Mouse (Mus musculus) cerebellum, adult 2 months (tissue): ENCODE measurements around the gene 6030408B16Rik. TPM values are rescaled to one million over a fixed set of nuclear protein-coding genes. Genes with fewer than 3 reads are reported as not detected.

Source experiments
- DNase-seq, 2 experiments: peaks; one replicate each; pipeline ENCODE4 v3.0.0; 2021
- H3K27ac ChIP-seq: fragments of 200-500 bp; 2 replicates; pipeline ENCODE4 v1.5.1; 2012; ENCODE audit warnings: low read length, control low read depth, inconsistent platforms; ENCODE audit not compliant: insufficient read depth
- H3K27me3 ChIP-seq: fragments of 200-500 bp; 2 replicates; pipeline ENCODE4 v1.6.1; 2012; ENCODE audit warnings: inconsistent platforms, mild to moderate bottlenecking, low read length, moderate library complexity; ENCODE audit not compliant: control insufficient read depth, insufficient read depth
- H3K4me1 ChIP-seq: fragments of 200-500 bp; 2 replicates; pipeline ENCODE4 v1.6.1; 2011; ENCODE audit warnings: low read length; ENCODE audit not compliant: control insufficient read depth, insufficient read depth
- H3K4me3 ChIP-seq: fragments of 200-500 bp; replicated peaks from 2 replicates; pipeline ENCODE3; 2011; ENCODE audit warnings: mild to moderate bottlenecking, low read depth, low read length, control low read depth; ENCODE audit not compliant: insufficient read depth
- CTCF ChIP-seq: fragments of 200-500 bp; IDR thresholded peaks from 2 replicates; pipeline ENCODE4 v1.5.1; 2011; ENCODE audit warnings: low read depth, mild to moderate bottlenecking, control low read depth, low read length, moderate library complexity, borderline replicate concordance; ENCODE audit not compliant: insufficient read depth
- POLR2A ChIP-seq: fragments of 200-500 bp; IDR thresholded peaks from 2 replicates; pipeline ENCODE4 v1.6.1; 2011; ENCODE audit warnings: low read length, control low read depth, borderline replicate concordance; ENCODE audit not compliant: insufficient read depth
- WGBS: fragments of 180-500 bp; shearing (Covaris S2); methylation state at CpG from one replicate; pipeline ENCODE4 v1.1.7; 2018; 5-methylcytosine and 5-hydroxymethylcytosine counted together
- polyA plus RNA-seq: library from polyadenylated mRNA; depleted of rRNA; stranded (reverse); fragments of >200 nt; gene quantifications from 2 replicates; pipeline ENCODE4 v1.2.3, GENCODE M21; 2012

The 6030408B16Rik gene
- polyA plus RNA-seq, 1 experiment, result 0.15 TPM

GRCm38 (mm10) chr15:101297988-101298387 is 5.0 kb downstream of the 6030408B16Rik start:
- no peak for DNase-seq
- H3K4me1 ChIP-seq, result no peaks in the 10 kb centered on the region
- no peaks in the 10 kb centered on the region for H3K27me3 ChIP-seq
- H3K4me3 ChIP-seq, result no peak overlapping the region
- WGBS, result 22% methylated on average over 7 of the region's 7 CpGs
- H3K27ac ChIP-seq, result no peak overlapping the region
- TF ChIP-seq CTCF, result no peak
- TF ChIP-seq POLR2A, result no peak

DNA sequence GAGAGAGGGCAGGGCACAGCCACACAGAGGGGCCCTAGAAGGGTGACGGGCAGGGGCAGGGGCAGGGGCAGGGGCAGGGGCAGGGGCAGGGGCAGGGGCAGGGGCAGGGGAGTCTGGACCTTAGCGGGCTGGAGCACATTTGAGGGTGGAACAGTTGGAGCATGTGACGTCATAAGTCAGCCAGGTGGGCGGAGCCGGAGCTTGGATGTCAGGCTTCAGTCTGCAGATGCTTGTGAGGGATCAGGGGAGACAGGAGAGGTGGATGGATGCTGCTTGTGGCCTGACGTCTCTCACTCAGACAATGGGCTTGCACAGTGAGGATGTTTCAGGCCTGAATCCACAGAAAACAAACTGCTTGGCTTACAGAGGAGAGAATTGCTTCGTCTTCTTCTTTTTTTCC is 5.5 kb downstream of the 6030408B16Rik start:
- DNase-seq, result no peak
- H3K27me3 ChIP-seq, result no peaks in the 10 kb centered on the region
- WGBS, result 19% methylated on average over 7 of the region's 7 CpGs
- TF ChIP-seq CTCF, result no peak
- no peak for TF ChIP-seq POLR2A
- no peak overlapping the region for H3K4me3 ChIP-seq
- H3K4me1 ChIP-seq, result no peaks in the 10 kb centered on the region
- H3K27ac ChIP-seq, result no peak overlapping the region

GRCm38 (mm10) chr15:101299480-101299960 is 6.5 kb downstream of the 6030408B16Rik start:
- H3K4me3 ChIP-seq, result no peak overlapping the region
- TF ChIP-seq CTCF (no peak), POLR2A (no peak)
- DNase-seq, result no peak
- no peaks in the 10 kb centered on the region for H3K27me3 ChIP-seq
- 81% methylated on average over 14 of the region's 14 CpGs for WGBS
- H3K27ac ChIP-seq, result no peak overlapping the region
- H3K4me1 ChIP-seq, result no peaks in the 10 kb centered on the region

GRCm38 (mm10) chr15:101300128-101300527 is 7.1 kb downstream of the 6030408B16Rik start:
- no peak for DNase-seq
- H3K4me1 ChIP-seq, result no peaks in the 10 kb centered on the region
- WGBS, result 83% methylated on average over 6 of the region's 6 CpGs
- no peak overlapping the region for H3K27ac ChIP-seq
- H3K4me3 ChIP-seq, result no peak overlapping the region
- no peaks in the 10 kb centered on the region for H3K27me3 ChIP-seq
- no peak for TF ChIP-seq POLR2A
- TF ChIP-seq CTCF, result no peak

DNA sequence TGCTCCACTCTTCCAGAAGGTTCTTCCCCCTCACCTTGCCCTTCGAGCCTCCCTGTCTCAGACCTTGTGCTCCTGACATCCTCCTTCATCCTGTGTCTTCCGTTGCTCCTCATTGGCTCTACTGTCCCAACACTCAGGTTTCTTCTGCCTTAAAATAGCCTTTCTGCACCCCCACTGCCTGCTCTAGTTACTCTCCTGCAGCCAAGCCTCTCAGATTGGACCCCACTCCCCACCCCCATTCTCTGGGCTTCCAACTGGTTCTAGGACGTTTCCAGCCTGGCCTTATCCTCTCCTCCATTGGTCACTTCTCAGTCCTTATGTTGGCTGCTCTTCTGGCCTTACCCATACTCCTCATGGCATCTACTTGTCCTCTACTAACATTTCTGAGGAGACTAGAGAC is 9.2 kb downstream of the 6030408B16Rik start:
- 78% methylated on average over 3 of the region's 3 CpGs for WGBS
- TF ChIP-seq CTCF, result no peak
- no peak for TF ChIP-seq POLR2A
- H3K4me1 ChIP-seq, result no peaks in the 10 kb centered on the region
- no peak overlapping the region for H3K27ac ChIP-seq
- H3K4me3 ChIP-seq, result no peak overlapping the region
- DNase-seq, result no peak
- no peaks in the 10 kb centered on the region for H3K27me3 ChIP-seq

- no peak for TF ChIP-seq CTCF
- no peak for TF ChIP-seq POLR2A
These were observed 10.8 kb downstream of the 6030408B16Rik start for GRCm38 (mm10) chr15:101303830-101304229.

DNA sequence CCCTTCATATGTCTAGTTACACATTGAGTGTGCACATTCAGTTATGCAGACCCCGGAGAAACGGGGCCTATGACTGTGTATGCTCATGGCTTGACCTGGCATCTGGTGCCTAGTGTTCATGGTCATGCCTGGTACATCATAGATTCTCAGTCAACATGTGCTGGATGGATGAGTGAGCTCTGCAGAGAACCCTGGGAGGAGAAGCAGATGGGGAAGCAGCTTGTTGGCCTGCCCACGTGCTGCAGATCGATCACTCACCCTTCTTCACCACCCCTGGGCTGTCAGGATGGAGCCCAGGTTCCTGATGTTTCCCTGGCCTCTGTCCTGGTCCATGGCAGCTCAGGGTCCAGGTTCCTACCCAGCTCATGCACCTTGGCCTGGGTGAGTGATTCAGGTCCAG is 13.4 kb downstream of the 6030408B16Rik start:
- H3K27ac ChIP-seq, result no peak overlapping the region
- TF ChIP-seq POLR2A (no peak), CTCF (no peak)
- no peaks in the 10 kb centered on the region for H3K4me1 ChIP-seq
- H3K27me3 ChIP-seq, result no peaks in the 10 kb centered on the region
- 55% methylated on average over 4 of the region's 4 CpGs for WGBS
- no peak for DNase-seq
- no peak overlapping the region for H3K4me3 ChIP-seq

More at GRCm38 (mm10) chr15:101303830-101304229, 10.8 kb downstream of the 6030408B16Rik start:
- Histone ChIP-seq H3K27me3 (no peaks in the 10 kb centered on the region), H3K27ac (no peak overlapping the region), H3K4me3 (no peak overlapping the region), H3K4me1 (no peaks in the 10 kb centered on the region)
- no peak for DNase-seq
- WGBS, result 87% methylated on average over 4 of the region's 4 CpGs

- TF ChIP-seq CTCF (no peak), POLR2A (no peak)
- Histone ChIP-seq H3K4me1 (no peaks in the 10 kb centered on the region), H3K27me3 (no peaks in the 10 kb centered on the region), H3K4me3 (no peak overlapping the region), H3K27ac (no peak overlapping the region)
- 76% methylated on average over 13 of the region's 13 CpGs for WGBS
- no peak for DNase-seq
These were observed 15.7 kb downstream of the 6030408B16Rik start for GRCm38 (mm10) chr15:101308440-101309348.
